Mouse (Mus musculus): Measurements from ENCODE around the gene Ltbr. TPM values are rescaled to one million over a fixed set of nuclear protein-coding genes. Genes with fewer than 3 reads are reported as not detected.

Gene Ltbr
- polyA plus RNA-seq (2012; rRNA removed) = 10.9 and 11.2 TPM in 2 replicates

DNA sequence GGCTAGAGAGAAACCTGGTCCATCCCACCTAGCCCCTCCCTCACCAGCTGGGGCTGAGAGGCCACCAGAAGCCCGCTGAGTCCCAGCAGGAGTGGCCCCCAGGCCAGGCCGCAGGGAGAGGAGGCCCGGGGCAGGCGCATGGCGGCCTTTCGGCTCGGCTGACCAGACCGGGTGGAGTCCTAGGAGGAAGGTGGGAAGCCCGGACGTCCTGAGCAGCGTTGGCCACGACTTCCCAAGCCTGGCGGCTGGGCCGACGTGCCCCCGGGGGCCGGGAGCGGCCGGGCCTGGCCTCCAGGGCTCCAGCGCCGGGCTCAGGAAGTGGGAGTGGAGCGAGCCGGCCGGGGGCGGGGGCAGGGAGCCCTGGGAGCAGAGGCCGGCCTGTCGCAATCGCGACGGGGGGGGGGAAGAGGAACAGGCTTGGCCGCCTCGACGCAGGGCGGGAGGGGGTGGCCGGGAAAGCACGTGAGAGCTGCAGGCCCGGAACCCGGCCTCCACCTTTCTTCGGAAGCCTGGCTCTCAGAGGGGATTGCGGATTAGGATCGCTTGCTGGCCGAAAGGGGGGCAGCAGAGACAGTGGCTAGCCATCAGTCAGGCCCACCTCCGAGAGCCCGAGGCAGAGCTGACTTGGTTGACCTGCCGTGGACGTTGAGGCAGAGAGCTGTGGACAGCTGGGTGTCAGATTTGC, at the start of gene Ltbr:
Gene Ltbr (minus strand): TSS at position 340 of the 685 bp plus-strand sequence.
- H3K36me3 ChIP-seq (ENCODE audit: control insufficient read depth, insufficient read depth, low read length) = no peaks in the 10 kb centered on the region; the same call in 1 of the 2 replicates
- H3K4me1 ChIP-seq (ENCODE audit: control insufficient read depth, insufficient read depth, low read length) = peaks cover 16% of the 10 kb centered on the region
- H3K27me3 ChIP-seq (ENCODE audit: control insufficient read depth, insufficient read depth, low read length) = no peaks in the 10 kb centered on the region
- H3K27ac ChIP-seq (ENCODE audit: control insufficient read depth, insufficient read depth, low read depth, low read length) = peak within 1 kb of the TSS; percentile 43; the same call in 1 of the 2 replicates
- H3K4me3 ChIP-seq (ENCODE audit: control insufficient read depth, low read depth, low read length) = peak within 1 kb of the TSS; percentile 83
- TF ChIP-seq POLR2A (IDR thresholded peaks at IDR 0.05; ENCODE audit: control insufficient read depth, low read depth, low read length) (no peak; the same call in 1 of the 2 replicates), CTCF (IDR thresholded peaks at IDR 0.05; ENCODE audit: control insufficient read depth, insufficient read depth, insufficient replicate concordance, low read depth, low read length) (no peak)

- H3K4me1 ChIP-seq (ENCODE audit: control insufficient read depth, insufficient read depth, low read length) = peaks cover 15% of the 10 kb centered on the region
- H3K4me3 ChIP-seq (ENCODE audit: control insufficient read depth, low read depth, low read length) = no peak overlapping the region
- H3K27me3 ChIP-seq (ENCODE audit: control insufficient read depth, insufficient read depth, low read length) = no peaks in the 10 kb centered on the region
- TF ChIP-seq CTCF (IDR thresholded peaks at IDR 0.05; ENCODE audit: control insufficient read depth, insufficient read depth, insufficient replicate concordance, low read depth, low read length) (no peak), POLR2A (IDR thresholded peaks at IDR 0.05; ENCODE audit: control insufficient read depth, low read depth, low read length) (no peak)
- H3K36me3 ChIP-seq (ENCODE audit: control insufficient read depth, insufficient read depth, low read length) = no peaks in the 10 kb centered on the region
- H3K27ac ChIP-seq (ENCODE audit: control insufficient read depth, insufficient read depth, low read depth, low read length) = no peak overlapping the region
Observed at GRCm38 (mm10) chr6:125363021-125363420, 49.3 kb upstream of the Ltbr start.

DNA sequence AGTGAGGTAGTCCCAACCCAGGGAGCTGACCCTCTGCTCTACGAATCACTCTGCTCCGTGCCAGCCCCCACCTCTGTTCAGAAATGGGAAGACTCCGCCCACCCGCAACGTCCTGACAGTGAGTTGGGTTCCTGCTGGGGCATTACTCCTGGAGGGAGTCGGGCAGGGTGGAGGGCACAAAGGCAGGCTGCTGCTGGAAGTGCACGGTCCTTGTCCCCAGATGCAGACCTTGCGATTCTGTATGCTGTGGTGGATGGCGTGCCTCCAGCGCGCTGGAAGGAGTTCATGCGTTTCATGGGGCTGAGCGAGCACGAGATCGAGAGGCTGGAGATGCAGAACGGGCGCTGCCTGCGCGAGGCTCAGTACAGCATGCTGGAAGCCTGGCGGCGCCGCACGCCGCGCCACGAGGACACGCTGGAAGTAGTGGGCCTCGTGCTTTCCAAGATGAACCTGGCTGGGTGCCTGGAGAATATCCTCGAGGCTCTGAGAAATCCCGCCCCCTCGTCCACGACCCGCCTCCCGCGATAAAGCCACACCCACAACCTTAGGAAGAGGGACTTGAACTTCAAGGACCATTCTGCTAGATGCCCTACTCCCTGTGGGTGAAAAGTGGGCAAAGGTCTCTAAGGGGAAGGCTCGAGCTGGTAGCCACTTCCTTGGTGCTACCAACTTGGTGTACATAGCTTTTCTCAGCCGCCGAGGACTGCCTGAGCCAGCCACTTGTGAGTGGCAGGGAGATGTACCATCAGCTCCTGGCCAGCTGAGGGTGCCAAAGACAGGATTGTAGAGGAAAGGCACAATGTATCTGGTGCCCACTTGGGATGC, 48.0 kb upstream of the Ltbr start:
- Histone ChIP-seq H3K27me3 (ENCODE audit: control insufficient read depth, insufficient read depth, low read length) (no peaks in the 10 kb centered on the region), H3K4me1 (ENCODE audit: control insufficient read depth, insufficient read depth, low read length) (peaks cover 15% of the 10 kb centered on the region), H3K4me3 (ENCODE audit: control insufficient read depth, low read depth, low read length) (peak overlapping the region; percentile 14; the same call in 1 of the 2 replicates), H3K36me3 (ENCODE audit: control insufficient read depth, insufficient read depth, low read length) (no peaks in the 10 kb centered on the region), H3K27ac (ENCODE audit: control insufficient read depth, insufficient read depth, low read depth, low read length) (no peak overlapping the region)
- TF ChIP-seq POLR2A (IDR thresholded peaks at IDR 0.05; ENCODE audit: control insufficient read depth, low read depth, low read length) (no peak), CTCF (IDR thresholded peaks at IDR 0.05; ENCODE audit: control insufficient read depth, insufficient read depth, insufficient replicate concordance, low read depth, low read length) (no peak)

GRCm38 (mm10) chr6:125360846-125361245, 47.2 kb upstream of the Ltbr start:
- H3K4me1 ChIP-seq (ENCODE audit: control insufficient read depth, insufficient read depth, low read length) = peaks cover 15% of the 10 kb centered on the region
- no peak for TF ChIP-seq POLR2A (IDR thresholded peaks at IDR 0.05; ENCODE audit: control insufficient read depth, low read depth, low read length)
- no peak for TF ChIP-seq CTCF (IDR thresholded peaks at IDR 0.05; ENCODE audit: control insufficient read depth, insufficient read depth, insufficient replicate concordance, low read depth, low read length)
- no peak overlapping the region for H3K4me3 ChIP-seq (ENCODE audit: control insufficient read depth, low read depth, low read length)
- no peak overlapping the region for H3K27ac ChIP-seq (ENCODE audit: control insufficient read depth, insufficient read depth, low read depth, low read length)
- H3K36me3 ChIP-seq (ENCODE audit: control insufficient read depth, insufficient read depth, low read length) = no peaks in the 10 kb centered on the region
- no peaks in the 10 kb centered on the region for H3K27me3 ChIP-seq (ENCODE audit: control insufficient read depth, insufficient read depth, low read length)

DNA sequence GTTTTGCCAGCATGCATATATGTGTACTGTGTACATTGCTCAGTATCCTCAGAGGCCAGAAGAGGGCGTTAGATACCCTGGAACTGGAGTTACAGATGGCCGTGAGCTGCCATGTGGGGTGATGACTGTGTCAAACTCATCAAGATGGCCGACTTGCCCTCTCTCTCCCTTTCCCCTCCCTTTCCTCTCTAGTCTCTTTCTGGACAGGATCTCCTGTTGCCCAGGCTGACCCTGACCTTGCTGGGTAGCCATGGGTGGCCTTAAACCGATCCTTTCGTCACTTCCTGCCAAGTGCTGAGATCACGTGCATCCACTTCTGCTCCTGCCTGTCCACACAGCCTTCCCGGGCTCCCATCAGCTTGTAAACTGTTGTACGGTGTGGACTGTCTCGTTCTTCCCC, 46.3 kb upstream of the Ltbr start:
- peaks cover 17% of the 10 kb centered on the region for H3K4me1 ChIP-seq (ENCODE audit: control insufficient read depth, insufficient read depth, low read length)
- no peak overlapping the region for H3K27ac ChIP-seq (ENCODE audit: control insufficient read depth, insufficient read depth, low read depth, low read length)
- no peak overlapping the region for H3K4me3 ChIP-seq (ENCODE audit: control insufficient read depth, low read depth, low read length)
- TF ChIP-seq CTCF (IDR thresholded peaks at IDR 0.05; ENCODE audit: control insufficient read depth, insufficient read depth, insufficient replicate concordance, low read depth, low read length) = no peak
- no peak for TF ChIP-seq POLR2A (IDR thresholded peaks at IDR 0.05; ENCODE audit: control insufficient read depth, low read depth, low read length)
- H3K36me3 ChIP-seq (ENCODE audit: control insufficient read depth, insufficient read depth, low read length) = no peaks in the 10 kb centered on the region
- no peaks in the 10 kb centered on the region for H3K27me3 ChIP-seq (ENCODE audit: control insufficient read depth, insufficient read depth, low read length)

GRCm38 (mm10) chr6:125357334-125357733, 43.6 kb upstream of the Ltbr start:
- no peaks in the 10 kb centered on the region for H3K36me3 ChIP-seq (ENCODE audit: control insufficient read depth, insufficient read depth, low read length)
- no peak overlapping the region for H3K4me3 ChIP-seq (ENCODE audit: control insufficient read depth, low read depth, low read length)
- H3K27me3 ChIP-seq (ENCODE audit: control insufficient read depth, insufficient read depth, low read length) = no peaks in the 10 kb centered on the region
- no peak overlapping the region for H3K27ac ChIP-seq (ENCODE audit: control insufficient read depth, insufficient read depth, low read depth, low read length)
- TF ChIP-seq CTCF (IDR thresholded peaks at IDR 0.05; ENCODE audit: control insufficient read depth, insufficient read depth, insufficient replicate concordance, low read depth, low read length) (no peak), POLR2A (IDR thresholded peaks at IDR 0.05; ENCODE audit: control insufficient read depth, low read depth, low read length) (no peak)
- H3K4me1 ChIP-seq (ENCODE audit: control insufficient read depth, insufficient read depth, low read length) = peaks cover 22% of the 10 kb centered on the region

GRCm38 (mm10) chr6:125356264-125356663, 42.6 kb upstream of the Ltbr start:
- Histone ChIP-seq H3K4me3 (ENCODE audit: control insufficient read depth, low read depth, low read length) (no peak overlapping the region), H3K27ac (ENCODE audit: control insufficient read depth, insufficient read depth, low read depth, low read length) (no peak overlapping the region), H3K36me3 (ENCODE audit: control insufficient read depth, insufficient read depth, low read length) (no peaks in the 10 kb centered on the region), H3K27me3 (ENCODE audit: control insufficient read depth, insufficient read depth, low read length) (no peaks in the 10 kb centered on the region), H3K4me1 (ENCODE audit: control insufficient read depth, insufficient read depth, low read length) (peaks cover 16% of the 10 kb centered on the region)
- TF ChIP-seq POLR2A (IDR thresholded peaks at IDR 0.05; ENCODE audit: control insufficient read depth, low read depth, low read length) (no peak), CTCF (IDR thresholded peaks at IDR 0.05; ENCODE audit: control insufficient read depth, insufficient read depth, insufficient replicate concordance, low read depth, low read length) (no peak)
